Mouse (Mus musculus): ENCODE measurements at regions not wholly inside any gene's neighbourhood (a gene's known extent, or its start where the extent isn't known, plus 50 kb on each side); places are given as distances from the start of the nearest gene placed in this dataset.
"Not testable (repeated sequence)": the region's sequence is repeated elsewhere in the genome, so short reads cannot be mapped to it uniquely, and the experiment has no call there.

DNA sequence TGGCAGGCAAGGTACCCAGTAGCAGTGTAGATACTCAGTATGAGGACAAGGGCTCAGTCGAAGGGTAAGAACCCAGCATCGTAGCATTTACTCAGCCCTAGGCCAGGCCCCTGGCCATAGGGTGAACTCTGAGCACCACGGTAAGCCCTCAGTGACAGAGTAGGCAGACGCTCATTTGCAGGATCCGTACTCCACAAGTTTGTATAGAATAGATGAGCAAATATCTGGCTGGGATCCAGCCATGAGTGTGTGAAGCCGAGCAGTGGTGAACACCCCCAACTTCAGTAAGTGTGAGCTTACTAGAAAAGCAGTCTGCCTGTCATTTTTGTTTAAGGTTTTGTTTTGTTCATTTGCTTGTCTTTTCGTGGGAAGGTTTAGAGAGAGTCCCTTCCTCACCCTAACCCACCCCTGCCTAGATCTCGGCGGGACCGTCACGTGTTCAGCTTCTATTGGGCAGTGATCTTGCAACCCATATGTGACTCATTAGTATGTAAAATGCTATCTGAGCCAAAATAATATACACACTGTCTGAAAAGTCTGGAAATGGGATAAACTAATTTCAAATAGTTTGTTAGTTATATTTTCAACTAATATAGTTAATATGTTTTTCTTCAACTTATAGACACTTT, 76.3 kb downstream of the Gm5447 start:
- no peak for DNase-seq (ENCODE audit: extremely low spot score in 1 of 2, low spot score in 2 of 2)
- Histone ChIP-seq H3K4me3 (no peak overlapping the region), H3K27ac (no peak overlapping the region)
- intact Hi-C loops (cut with DNase I), result no loop called here
- TF ChIP-seq CTCF (IDR thresholded peaks at IDR 0.05), result no peak

DNA sequence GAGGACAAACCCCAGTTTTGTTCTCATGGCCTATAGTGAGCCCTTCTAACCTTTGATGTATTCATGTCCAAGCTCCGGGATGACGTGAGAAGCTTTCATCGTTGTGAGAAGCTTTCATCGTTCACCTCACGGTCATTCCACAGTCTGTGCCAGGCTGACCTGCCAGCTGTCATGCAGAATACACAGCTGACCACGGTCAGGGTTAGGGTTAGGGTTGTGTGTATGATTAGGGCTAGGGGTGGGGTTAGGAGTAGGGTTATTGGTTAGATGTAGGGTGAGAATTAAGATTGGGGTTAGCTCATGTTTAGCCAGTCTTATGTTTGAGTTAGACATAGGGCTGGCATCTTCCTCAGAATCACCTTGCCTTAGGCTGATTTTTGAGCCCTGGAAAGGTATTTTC, 77.6 kb downstream of the Gm5447 start:
- DNase-seq (ENCODE audit: extremely low spot score in 1 of 2, low spot score in 2 of 2); intact Hi-C loops (cut with DNase I); H3K4me3 ChIP-seq; H3K27ac ChIP-seq: not testable (repeated sequence)

DNA sequence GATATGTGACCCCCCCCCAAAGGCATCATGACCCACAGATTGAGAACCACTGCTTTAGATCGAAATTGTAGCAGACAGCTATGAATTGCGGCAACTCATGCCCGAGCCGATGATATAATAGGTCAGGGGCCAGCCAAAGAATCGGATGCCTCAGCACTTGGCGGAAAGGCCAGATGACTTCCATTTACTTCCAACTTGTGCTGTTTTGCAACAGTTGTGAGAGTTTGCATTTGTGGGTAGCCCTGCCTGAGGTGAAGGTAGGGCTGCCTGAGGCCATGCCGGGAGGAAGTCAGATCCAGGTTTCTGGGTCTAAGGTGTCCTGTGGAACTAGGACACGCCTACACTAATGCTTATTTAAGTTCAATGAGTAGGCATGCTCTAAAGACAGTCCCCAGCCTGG, 80.4 kb downstream of the Gm5447 start:
- intact Hi-C loops (cut with DNase I), result no loop called here
- H3K27ac ChIP-seq, result no peak overlapping the region
- DNase-seq (ENCODE audit: extremely low spot score in 1 of 2, low spot score in 2 of 2), result no peak
- TF ChIP-seq CTCF (IDR thresholded peaks at IDR 0.05), result no peak
- H3K4me3 ChIP-seq, result no peak overlapping the region

DNA sequence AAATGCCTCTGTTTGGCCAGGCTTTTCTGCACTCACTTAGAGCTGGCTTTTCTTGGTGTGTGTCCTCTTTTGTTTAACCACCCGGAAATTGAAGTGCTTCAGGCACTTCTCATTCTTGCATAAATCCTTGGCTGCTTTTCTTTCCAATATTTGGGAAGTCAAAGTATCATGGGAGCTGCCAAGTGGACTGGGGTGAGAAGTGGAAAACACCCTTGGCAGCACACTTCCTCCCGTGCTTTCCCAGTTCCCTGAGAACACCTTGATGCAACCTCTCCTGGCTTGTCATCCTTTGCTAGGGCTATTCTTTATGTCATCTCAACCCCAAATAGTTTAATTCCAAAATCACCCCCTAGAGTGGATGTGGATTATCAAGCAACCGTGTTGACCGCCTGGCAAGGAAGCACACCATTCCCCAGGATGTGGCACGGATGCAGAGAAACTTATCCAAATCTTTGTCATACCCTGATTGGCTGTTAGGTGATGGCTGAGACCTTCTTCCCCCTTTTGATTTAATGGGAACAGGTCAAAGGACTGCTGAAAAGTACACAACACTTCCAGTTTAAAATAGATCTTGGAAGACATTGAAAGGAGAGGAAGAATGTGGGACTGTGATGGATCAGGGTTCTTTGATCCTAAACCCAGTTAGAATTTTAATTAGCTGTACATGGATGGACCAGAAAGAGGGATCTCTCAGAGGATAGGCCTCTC, 81.5 kb downstream of the Gm5447 start:
- no peak for TF ChIP-seq CTCF (IDR thresholded peaks at IDR 0.05)
- no peak overlapping the region for H3K4me3 ChIP-seq
- H3K27ac ChIP-seq, result no peak overlapping the region
- DNase-seq (ENCODE audit: extremely low spot score in 1 of 2, low spot score in 2 of 2), result no peak
- intact Hi-C loops (cut with DNase I), result no loop called here

DNA sequence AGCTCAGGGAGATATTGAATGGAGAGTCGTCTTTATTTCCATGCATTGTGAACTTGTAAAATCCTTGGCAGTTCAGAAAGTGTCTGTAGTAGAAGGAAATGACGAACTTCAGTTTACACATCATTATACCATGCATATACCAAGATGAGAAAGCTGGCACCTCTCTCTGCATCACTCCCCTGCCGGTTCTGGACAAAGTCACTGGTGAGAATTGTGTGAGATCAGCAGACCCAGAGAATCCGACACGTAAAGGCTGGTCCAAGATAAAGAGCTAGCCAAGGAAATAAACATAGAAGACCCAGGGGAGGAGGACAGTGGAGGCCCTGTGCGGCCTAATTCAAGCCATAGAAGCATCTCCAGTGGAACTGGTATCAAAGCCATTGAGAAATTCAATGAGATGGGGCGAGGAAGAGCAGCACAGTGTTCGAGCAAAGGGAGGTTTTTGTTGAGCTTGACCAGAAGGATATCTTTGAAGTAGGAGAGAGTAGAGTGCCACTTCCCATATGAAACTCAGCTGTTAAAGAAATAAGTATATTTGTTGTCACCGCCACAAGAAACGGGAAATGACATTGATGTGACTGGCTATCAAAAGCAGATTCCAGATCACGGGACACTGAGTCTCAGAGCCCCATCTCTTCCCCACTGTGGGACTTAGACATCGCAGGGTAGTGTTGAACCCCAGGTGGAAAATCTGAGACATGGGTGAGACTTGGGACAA, 82.3 kb downstream of the Gm5447 start:
- Histone ChIP-seq H3K4me3 (no peak overlapping the region), H3K27ac (no peak overlapping the region)
- DNase-seq (ENCODE audit: extremely low spot score in 1 of 2, low spot score in 2 of 2), result no peak
- no peak for TF ChIP-seq CTCF (IDR thresholded peaks at IDR 0.05)
- intact Hi-C loops (cut with DNase I), result no loop called here

DNA sequence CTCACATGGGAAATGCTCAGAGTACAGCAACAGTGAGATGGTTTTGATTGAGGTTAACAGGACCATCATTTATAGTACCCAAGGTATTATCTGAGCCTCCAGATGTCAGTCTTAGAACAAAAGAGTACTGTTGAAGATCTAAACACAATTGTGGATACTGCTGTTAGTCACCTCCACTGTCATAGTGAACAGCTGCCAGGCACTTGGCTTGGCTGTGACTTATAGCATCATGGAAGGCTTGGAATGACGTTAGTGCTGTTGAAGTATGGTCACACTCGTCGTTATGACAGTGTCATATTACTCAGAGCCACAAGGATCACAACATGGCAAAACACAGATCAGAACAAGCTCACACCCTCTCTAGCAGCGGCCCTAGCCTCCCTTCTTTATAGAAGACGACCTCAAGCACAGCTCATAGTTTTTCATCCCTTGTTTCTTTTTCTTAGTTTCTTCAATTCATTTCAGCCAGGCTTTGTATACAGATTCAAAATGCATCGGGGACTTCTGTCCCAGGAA, 87.0 kb downstream of the Gm5447 start:
- TF ChIP-seq CTCF (IDR thresholded peaks at IDR 0.05), result no peak

DNA sequence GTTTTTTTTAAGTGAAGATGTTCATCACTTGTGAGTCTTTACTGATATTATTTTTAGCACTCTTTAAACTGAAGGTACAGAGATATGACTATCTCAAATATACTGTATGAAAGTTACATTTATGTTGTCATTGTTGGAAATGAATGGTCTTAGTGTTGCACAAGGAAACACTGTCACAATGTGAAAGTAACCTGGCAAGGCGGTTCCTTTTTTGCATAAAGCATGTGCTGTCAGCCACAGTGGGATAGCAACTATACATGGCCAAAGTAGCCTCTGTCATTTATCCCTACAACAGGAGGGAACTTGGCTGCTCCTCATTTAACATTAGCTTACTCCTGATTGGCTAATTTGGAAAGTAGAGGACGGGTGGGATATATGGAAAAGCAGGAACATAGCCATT, 94.3 kb downstream of the Gm5447 start:
- H3K4me3 ChIP-seq, result no peak overlapping the region
- no peak for TF ChIP-seq CTCF (IDR thresholded peaks at IDR 0.05)
- intact Hi-C loops (cut with DNase I), result no loop called here
- no peak overlapping the region for H3K27ac ChIP-seq
- no peak for DNase-seq (ENCODE audit: extremely low spot score in 1 of 2, low spot score in 2 of 2)

More for the DNA sequence above, 87.0 kb downstream of the Gm5447 start:
- Histone ChIP-seq H3K4me3 (no peak overlapping the region), H3K27ac (no peak overlapping the region)
- intact Hi-C loops (cut with DNase I), result no loop called here
- no peak for DNase-seq (ENCODE audit: extremely low spot score in 1 of 2, low spot score in 2 of 2)

DNA sequence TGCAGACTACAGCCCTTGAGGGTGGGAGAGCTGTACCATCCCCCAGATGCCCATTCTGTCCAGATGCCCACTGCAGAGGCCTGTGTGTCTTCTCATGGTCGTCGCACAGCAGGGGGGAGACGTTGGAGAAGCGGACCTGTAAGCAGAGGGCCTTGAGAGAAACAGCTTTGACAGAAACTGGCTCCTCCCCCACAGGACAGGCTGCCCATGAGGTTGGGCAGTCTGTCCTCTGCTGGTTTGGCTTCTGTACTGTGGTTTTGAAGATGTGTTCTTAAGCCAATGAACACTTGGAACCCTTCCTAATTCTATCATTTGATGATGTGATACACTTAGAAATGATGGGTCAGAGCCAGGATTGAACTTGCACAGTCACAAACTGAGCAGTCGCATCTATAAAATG, 102.5 kb downstream of the Gm5447 start:
- TF ChIP-seq CTCF (IDR thresholded peaks at IDR 0.05), result no peak
- Histone ChIP-seq H3K27ac (no peak overlapping the region), H3K4me3 (no peak overlapping the region)
- intact Hi-C loops (cut with DNase I), result no loop called here
- DNase-seq (ENCODE audit: extremely low spot score in 1 of 2, low spot score in 2 of 2), result no peak

DNA sequence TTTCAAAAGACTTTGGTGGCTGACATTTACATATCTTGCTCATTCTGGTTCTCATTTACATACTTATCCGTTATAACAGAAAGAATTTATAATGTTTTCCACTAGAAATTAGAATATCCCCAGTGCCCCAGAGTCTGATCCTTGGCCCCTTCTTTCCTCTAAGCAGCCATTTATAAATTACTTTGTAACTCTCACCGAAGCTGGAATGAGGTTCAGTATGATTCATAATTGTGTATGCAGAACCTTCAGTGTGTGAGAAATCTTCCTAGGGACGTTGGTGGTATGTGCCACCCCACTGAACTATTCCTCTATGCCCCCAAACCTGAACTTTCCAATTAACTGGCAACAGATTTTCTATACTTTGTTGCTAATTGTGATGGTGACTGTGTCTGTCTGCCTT, 104.7 kb downstream of the Gm5447 start:
- intact Hi-C loops (cut with DNase I), result no loop called here
- no peak overlapping the region for H3K4me3 ChIP-seq
- no peak for TF ChIP-seq CTCF (IDR thresholded peaks at IDR 0.05)
- DNase-seq (ENCODE audit: extremely low spot score in 1 of 2, low spot score in 2 of 2), result no peak
- H3K27ac ChIP-seq, result no peak overlapping the region

DNA sequence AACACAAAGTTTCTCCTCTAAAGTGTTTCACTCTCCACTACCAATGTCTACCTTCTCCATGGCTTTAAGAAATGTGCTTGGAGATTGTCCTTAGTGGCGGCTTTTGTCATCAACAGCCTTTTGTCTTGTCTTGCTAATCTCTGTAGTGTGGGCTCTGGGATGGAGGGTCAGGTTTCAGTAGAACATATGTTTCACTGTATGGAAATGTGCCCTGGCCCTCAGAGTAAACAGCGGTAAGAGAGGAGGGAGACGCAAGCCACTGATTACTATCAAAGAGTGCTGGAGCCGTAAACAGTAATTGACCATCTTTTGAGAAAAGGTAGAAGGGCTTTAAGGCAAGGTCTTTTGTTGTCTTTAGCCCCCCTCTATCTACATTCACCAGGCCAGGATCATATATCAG, 106.2 kb downstream of the Gm5447 start:
- TF ChIP-seq CTCF (IDR thresholded peaks at IDR 0.05), result no peak
- DNase-seq (ENCODE audit: extremely low spot score in 1 of 2, low spot score in 2 of 2), result no peak
- intact Hi-C loops (cut with DNase I), result loop anchor here (5.0 kb wide), 2 partner anchors 178 to 193 kb away; no protein-coding TSS in a partner anchor
- Histone ChIP-seq H3K4me3 (no peak overlapping the region), H3K27ac (no peak overlapping the region)

DNA sequence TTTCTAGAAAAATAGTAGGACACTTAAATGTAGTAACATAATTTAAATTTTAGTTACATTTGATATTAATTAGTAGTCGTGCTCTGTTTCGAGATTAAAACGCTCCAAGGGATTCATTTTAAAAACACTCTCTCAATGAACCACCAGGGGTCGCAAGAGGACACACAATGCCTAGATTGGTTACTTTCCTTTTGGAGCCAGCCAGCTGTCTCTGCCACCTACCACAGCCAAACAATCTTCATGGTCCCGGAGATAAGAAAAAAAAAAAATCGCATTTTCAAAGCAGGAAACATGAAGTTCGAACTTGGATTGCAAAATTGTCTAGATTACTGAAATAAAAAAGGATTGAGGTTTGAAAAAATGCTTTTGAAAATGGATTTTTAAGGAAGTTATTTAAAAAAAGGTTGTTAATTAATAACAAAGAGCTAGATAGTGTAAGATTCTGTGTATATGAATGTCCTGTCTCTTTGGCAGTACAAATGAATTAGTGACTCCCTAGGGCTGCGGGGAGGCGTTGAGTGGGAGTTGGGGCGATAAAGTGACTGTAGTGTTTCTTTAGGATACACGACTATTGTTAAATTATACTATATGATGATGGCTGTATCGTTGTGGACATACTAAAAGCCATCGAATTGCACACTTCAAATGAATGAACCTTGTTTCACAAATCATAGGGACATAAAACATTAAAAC, 108.6 kb downstream of the Gm5447 start:
- intact Hi-C loops (cut with DNase I), result loop anchor here (1.0 to 5.0 kb wide), 4 partner anchors 180 to 575 kb away; no protein-coding TSS in a partner anchor
- H3K4me3 ChIP-seq, result no peak overlapping the region
- DNase-seq (ENCODE audit: extremely low spot score in 1 of 2, low spot score in 2 of 2), result peak; percentile 65 to 70
- TF ChIP-seq CTCF (IDR thresholded peaks at IDR 0.05), result peak; percentile 90
- no peak overlapping the region for H3K27ac ChIP-seq

DNA sequence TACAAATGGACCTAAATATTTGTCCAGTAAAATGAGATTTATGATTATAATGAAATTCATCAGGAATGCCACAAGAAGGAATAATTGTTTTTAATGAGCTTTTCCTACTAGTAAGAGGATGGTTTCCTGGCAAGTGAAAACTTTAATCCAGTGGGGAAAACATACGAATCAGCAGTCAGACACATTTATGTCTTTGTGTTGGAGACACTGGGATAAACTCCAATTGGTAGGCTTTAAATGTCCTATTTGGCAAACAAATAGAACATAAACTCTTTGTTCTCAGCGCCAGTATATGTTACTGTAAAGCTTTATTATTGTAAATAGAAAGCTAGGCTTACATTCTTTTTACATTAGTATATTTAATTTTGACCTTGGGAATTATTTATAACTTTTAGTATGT, 127.0 kb downstream of the Gm5447 start:
- no peak for DNase-seq (ENCODE audit: extremely low spot score in 1 of 2, low spot score in 2 of 2)
- H3K4me3 ChIP-seq, result no peak overlapping the region
- intact Hi-C loops (cut with DNase I), result no loop called here
- TF ChIP-seq CTCF (IDR thresholded peaks at IDR 0.05), result no peak
- no peak overlapping the region for H3K27ac ChIP-seq

Data from left cerebral cortex, adult 2 months (tissue).